Mouse (Mus musculus): ENCODE measurements at regions not wholly inside any gene's neighbourhood (a gene's known extent, or its start where the extent isn't known, plus 50 kb on each side); places are given as distances from the start of the nearest gene placed in this dataset.

DNA sequence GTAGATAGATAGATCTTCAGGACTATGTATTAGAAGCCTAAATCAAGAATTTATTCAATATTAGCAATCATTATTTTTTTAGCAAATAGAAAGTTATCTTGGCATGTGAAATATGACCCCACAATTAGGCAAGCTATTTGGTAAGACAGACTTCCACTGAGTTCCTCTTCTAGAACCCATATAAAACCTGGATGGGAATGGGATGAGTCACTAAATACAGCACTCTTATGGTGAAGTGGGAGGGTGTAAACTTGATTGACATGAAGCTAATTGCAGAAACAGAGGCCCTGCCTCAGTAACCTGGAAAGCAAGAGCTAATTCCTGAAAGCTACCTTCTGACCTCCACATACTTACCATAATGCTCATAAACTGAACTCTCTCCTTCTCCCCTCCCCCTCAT lies 723.2 kb upstream of the Zeb2 start:
- no peak for ATAC-seq

DNA sequence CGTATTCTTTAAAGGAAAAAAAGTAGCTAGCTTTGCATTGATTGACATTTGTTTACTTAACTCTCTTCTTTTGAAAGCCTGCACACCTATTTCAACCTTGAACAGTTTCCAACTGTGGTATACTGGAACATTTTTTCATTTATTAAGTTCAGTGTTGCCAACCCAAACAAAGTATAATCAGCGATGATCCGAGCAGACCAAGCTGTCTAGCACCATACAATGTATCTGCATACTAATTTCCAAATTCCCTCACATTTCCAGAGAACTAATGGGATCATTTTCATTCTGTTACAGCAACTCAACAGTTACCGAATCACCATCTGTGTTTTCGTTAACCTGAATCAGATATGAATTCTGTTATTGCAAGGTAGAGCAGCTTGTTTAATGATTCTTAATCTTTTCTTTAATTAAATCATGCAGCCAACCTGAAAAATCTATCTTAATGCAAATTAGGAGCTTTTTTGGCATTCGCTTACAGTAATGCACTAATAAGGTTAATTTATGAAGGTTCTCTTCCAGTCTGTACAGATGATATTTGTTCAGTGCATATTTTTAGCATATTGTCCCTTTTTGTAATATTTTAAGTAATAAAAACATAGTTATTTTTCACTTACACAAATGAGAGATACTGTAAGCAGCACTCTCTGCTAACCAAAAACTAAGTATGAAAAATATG lies 719.5 kb upstream of the Zeb2 start:
- no peak for ATAC-seq

DNA sequence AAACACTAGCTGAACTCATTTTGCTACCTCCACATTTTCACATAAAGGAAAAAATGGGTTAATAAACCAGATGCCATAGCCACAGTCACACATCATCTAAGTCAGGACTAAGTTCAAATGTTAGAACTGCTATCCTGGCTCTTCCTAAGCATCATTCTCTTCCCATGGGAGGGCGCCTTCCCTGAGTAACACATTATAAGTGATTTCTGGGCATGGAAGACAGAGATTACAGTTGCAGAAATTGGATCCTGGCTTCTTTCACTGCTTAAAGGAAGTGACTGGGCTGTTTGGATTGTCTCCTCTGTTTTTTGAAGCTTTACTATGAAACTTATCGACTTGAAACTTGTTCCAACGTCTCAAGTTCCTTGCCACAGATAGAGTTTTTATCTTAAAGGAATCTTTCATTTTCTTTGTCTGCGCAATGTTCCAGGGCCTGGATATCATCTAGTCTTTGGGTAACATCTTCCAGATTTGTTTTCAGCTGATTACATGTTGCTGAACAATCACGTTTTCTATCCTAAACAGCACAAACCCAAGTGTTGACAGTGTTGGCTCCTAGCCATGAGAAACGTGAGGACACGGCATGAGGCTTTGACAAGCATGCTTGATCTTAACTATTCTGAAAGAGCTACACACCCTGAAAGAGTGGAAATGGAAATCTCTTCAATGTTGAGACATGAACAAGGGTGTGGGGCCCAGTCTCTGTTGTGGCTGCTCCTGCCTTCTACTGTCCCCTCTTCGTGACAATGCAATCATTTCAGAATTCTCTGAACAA lies 700.9 kb upstream of the Zeb2 start:
- ATAC-seq, result no peak

DNA sequence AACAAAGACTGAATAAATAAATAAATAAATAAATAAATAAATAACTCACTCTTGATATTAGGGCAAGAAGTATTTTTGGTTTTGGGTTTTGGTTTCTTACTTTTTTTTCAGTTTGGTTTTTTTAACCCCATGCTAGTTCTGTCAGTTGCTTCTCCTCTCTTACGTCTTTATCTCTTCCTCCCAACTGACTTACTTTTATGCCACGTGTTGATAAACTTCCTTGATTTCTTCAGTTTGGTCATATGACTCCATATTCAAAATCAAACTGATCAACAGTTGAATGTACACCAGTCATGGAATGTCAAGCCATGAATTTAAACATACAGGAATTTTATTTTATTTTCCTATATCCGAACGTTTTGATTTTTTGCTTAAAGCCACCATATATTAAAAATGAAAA lies 697.5 kb upstream of the Zeb2 start:
- ATAC-seq, result no peak

DNA sequence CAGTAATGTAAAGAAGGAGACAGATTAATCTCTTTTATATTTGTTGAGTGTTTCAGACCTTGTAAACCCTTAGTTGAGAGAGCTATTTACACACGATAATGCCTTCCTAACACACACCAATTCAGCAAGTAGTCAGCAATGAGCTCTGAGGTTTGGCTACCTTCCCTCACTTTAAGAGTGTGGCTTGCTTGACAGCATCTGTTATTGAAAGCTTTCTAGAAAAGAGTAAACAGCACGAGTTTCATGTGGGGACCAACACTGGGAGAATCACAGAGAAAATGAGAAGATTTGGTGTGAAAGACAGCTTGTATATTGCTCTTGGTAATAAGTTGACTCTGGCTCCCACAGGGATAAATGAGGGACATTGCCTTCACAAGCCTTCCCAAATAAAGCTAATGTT lies 688.1 kb upstream of the Zeb2 start:
- ATAC-seq, result no peak

DNA sequence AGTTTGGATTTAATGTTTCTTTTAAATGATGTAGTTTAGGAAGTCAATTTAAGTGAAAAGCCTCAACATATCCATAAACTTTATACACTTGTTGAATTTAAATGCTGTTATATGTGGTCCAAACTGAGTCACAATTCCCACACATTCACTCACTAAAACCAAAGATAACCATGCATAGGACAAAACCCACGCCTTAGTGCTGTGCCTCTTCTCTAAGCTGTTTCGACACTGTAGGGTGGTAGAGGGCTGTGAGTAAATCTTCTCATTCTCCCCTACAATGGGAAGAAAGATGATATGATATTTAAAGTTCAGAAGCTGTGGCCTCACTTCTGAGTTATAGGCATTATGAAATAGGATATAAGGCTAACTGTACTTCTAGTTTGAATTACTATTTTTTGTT lies 682.9 kb upstream of the Zeb2 start:
- ATAC-seq, result no peak

DNA sequence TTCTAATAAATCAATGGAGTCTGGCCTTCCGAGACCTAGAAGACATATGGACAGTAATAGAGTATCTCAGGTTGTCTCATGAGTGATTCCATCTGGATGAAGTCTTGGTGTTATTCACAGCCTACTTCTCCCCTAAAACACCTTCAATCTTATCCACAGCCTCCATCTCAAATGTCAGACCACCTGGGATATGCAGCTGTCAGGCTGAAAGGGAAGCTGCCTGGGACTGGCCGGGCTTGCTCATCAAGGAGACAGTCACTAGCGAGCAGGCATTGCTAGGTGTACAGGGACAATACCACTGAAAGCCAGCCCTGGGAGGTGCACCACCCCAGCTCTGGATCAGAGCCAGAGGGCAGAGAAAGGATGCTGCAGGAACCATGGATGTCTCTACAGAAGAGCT lies 676.4 kb upstream of the Zeb2 start:
- ATAC-seq, result no peak

DNA sequence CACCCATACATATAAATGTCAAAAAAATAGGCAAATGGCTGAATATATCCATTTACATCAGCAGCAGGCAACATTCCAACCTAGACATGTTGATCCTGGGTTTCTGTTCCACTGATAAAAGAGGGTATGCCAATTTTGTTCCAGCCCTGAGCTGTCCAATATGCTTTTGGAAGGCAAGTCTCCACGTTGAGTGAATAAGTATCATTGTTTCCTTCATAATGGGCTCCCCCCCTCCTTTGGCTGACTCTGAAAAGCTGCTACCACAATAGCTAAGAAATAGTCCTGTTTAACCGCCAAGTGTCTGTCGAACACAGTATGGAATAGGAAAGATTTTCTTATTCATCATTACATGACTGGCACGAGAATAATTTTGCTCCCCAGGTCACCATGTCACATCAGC lies 672.5 kb upstream of the Zeb2 start:
- no peak for ATAC-seq

DNA sequence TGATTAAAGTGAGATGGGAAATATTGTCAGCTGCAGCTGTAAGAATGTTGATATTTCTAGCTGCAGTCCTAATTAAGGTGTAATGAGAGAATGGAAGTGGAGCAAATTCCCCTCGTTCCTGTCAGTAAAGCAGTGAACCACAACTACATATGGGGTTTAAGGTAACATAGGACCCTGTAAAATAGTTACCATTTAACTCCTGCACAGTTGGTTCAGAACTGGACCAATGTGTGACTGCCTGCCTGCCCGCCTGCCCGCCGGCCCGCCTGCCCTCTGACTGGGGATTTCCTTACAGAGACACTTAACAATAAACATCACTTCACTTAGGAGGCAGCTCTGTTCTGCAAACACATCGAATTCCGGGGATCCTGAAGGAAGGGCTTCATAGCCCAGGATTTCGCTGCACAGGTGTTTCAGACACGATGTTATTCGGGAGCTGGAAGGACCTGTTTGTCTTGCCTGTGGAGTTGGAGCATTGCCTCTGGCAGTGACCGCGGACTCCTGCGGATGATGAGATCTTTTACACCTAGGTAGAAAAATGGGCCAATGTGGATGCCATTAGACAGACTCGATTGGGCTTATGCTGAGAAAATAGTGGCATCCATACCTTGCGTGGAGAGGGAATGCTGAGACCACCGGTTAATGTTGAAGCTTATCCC lies 670.7 kb upstream of the Zeb2 start:
- no peak for ATAC-seq

DNA sequence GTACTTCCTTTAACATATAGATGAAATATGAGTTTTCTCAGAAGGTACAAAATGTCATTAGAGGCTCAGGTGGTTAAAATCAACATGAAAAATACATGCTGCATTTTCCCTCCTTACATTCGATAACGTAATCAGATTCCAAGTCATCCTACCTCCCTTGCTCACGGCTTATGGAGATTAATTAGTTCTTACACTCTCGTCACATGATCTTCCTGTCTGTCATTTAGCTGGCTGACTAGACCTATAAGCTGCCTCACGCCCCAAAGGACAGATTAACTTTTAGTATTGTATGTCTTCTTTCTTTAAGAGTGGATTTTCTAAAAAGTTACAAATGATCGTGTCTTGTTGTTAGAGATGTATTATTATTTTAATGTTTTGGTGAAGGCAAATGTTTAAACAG lies 669.6 kb upstream of the Zeb2 start:
- ATAC-seq, result no peak

DNA sequence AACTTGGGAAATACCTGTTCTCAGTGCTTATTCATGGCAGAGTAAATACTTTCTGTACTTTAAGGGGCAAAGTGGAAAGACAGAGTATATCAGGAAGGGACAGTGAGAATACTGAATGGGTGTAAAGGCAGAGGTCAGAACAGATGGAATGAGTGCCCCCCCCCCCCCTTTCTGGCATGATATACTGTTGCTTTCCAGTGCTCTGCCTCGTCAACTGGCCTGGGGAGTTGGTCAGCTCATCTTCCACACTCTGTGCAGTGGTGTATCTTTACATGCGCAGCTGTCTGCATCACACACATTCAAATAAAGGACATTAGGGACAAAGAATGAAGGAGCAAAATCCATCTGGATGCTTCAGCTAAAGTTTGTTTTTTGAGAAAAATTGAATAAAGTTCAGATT lies 668.5 kb upstream of the Zeb2 start:
- no peak for ATAC-seq

DNA sequence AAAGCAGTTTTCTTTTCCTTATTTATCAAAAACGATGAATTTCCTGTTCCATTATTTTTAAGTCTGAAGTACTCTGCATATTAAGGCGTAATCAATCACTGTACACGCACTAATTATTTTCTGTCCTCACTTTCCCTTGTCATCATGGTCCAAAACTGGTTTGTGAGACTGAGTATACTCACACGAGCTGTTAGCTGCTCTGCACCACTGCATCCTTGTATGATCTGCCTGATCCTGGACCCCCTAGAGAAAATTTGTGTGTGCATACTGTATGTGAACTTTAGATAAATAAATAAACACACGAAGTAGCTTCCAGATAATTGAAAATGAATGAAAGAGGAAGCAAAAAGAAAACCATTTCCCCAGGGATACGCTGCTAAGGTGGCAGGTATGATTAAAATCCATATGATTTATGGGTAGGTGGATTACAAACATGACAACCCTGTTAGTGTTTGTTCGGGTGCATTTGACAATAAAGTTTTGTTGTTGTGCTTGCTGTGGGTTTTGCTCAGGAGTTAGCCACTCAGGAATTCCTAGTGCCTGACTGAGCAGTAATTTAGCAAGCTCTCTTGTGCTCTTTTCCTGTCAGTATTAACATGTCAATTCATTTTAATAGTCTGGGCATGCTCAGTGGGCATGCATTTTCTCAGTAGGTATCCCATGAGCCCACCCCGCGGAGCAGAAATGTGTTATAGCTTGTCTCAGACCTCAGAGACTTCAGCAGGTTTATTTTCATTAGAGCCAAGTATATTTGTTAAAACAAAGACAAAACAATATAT lies 666.6 kb upstream of the Zeb2 start:
- ATAC-seq, result no peak

DNA sequence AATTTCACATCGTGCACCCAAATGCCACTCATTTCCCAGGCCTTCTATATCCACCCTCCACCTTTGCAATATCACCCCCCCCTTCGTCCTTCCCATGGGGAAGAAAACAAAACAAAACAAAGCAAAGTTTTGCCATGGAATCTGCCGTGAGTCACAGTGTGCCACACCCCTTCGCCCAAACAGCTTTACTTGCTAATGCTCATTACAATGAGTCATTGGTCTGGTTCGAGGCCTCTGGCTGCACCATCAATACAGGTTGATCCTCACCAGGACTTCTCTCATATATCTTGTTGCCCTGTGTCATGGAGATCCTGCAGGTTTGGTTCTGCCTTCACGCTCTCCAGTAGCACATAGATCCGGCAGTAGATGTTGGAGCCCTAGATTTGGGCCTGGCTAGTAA lies 660.3 kb upstream of the Zeb2 start:
- ATAC-seq, result no peak

DNA sequence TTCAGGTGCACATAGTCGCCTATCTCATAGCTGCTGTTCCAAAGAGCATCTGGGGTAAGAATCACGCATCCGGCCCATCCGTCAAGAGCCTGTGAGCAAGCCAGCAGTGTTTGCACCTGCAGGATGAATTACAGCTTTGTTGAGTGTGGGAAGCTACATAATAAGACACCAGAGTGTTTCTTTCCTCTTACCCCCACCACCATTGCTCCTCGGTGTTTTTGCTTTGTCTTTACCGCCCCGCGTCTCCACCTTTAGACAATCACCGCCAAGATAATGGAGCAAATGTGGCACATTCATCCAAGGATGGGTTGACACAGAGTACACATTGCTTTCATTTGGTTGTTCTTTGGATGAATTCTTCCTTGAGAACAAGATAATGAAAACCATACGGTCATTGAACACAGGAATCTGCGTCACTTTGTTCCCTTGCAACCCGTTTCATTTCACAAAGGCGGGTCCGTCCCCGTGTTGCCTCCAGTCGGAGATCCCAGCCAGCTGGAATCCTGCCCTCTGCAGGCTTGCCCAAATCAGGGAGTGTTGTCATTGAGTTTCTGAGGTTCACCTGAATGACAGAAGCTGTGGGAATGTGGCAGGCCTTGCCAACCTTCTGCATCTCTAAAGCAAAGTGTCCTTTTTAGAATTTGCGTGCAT lies 659.4 kb upstream of the Zeb2 start:
- ATAC-seq, result no peak

DNA sequence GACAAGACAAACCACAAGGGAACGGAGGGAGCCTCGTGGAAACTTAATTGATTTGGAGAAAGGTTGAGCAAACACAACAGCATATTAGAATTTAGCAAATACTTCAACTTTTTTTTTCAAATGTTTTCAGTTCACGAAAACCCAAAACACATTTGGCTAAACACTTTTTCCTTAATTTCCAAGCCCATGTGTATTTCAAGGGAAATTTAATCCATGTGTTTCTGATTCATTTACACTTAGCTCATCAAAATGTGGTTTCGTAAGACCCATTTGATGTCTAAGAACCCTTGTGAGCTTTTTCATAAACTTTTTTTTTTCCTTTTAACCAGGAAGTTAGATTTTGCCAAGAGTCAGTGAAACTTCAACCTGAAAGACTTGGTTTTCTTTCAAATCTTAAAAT lies 658.5 kb upstream of the Zeb2 start:
- ATAC-seq, result no peak

DNA sequence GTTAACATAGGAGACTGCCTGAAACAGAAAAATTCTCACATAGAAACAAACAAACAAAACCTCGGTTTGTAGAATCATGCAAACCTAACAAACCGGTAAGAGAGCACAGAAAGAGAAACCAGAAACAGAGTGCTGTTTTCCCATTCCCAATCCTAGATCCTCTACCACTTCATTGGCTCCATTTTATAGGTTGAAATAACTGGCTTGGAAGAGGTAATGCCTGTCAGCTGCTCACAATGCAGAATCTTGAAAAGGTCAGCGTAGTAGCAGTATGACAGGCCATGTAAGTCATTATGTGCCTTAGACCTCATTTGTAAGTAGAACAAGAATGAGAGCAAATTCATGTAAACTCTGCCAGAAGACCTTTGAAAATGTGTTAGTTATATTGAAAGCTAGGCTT lies 657.2 kb upstream of the Zeb2 start:
- no peak for ATAC-seq

DNA sequence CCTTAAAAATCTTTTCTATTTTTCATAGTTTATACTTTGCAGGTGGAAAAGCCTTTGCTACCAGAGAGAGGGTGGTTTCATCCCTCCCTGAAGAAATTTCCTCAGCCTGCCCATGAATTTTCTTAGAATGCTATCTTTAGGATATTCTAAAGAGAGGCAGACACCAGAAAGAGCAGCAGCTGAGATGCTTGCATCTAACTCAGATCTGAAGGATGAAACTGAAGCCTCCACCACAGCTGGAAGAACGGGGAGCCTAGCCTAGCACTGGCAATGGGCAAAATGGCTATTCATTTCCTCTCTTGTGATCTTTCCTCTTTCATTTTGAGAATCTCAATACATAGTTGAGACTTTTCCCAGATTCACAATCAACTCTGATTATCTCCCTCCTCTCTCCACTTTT lies 640.0 kb upstream of the Zeb2 start:
- no peak for ATAC-seq

DNA sequence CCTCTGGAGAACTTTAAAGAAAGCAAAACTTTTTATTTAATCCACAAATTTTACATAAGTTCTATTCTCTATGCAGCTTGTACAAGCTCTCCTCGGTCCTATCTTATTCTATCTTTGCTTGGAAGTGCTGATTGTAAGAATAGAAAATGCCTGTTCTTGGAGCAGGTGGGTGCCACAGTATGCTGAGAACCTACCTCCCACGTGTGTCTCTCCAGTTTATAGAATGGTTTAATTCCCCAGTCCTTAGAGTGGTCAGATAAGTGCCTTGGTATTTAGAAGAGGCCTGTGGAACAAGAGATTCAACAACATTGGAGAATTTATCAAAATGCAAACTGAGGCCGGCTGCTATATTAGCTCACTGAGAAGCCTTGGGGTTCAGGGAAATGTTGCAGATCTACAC lies 639.2 kb upstream of the Zeb2 start:
- ATAC-seq, result no peak

DNA sequence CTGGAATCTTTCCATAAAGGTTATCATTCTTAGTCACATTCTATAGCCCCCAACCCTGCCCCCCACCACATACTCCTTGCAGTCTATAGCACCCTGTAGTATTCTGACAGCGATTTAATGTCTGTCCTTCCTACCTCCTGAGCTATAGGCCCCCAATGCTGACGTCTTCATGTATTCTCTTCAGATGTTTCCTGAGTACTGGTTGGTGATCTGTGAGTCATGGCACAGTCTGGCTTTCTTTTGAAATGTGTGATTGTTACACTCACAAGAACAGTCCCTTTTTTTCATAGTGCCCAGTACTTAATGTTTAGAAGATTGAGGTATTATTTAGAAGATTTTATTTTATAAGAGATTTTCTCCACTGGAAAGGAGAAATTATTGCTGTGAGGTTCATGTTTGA lies 634.6 kb upstream of the Zeb2 start:
- no peak for ATAC-seq

DNA sequence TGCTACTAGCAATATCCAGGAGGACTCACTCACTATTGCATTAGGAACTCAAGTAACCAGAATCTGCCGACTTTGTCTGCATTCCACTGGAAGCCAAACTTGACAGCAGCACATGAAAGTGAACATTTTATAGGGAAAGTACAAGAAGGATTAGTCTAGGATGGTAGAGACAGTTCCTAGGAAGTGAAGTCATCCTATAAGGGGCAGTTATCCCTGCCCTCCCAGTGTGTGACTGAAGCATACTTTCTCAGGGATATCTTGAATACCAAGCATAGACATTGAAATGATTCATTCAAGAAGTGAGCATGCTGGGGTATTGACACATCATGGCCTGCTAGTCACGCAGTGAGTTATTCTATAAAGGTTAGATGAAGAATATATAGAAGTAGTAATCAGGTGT lies 632.2 kb upstream of the Zeb2 start:
- no peak for ATAC-seq

DNA sequence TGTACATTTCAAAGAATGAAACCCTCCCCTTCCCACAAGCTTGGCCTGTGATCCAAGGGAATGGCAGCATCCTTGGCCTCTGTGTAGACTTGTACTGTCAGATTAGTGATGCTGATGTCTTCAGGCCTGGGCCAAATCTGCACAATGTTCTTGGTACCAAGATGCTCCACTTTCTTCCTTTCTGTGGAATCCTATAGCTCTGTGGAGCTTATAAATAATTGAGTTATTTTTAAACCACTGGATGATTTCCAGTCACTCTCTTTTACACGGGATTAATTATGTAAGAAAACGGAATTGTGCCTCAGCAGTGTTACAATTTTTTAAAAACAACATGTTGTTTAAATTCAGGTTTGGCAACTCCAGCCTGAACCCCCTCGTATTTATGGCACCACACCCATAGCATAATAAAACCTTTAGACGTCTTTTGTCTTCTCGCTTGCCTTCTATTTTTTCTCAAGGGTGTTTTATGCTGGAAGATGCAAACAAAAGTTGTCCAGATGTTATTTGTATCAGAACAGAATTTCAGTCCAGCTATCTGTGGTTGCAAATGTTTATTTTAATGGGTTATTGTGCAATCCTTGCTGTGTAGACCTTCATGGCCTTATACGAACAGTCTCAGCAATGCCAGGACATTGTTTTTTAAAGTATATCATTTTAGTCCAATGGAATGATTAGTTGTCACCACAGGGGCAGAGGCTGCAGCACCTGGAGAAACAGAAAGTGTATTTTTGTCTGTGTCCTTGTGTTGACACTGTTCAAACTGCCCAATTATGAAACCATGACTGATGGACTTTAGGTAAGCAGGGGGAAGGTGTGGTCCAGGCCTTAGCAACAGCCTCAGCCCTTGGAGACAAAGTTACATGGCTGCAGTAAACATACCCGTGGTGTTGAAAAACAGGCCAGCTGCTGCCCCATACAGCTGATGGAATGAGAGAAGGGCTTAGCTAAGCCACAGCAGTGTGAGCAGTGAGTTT lies 630.4 kb upstream of the Zeb2 start:
- no peak for ATAC-seq

DNA sequence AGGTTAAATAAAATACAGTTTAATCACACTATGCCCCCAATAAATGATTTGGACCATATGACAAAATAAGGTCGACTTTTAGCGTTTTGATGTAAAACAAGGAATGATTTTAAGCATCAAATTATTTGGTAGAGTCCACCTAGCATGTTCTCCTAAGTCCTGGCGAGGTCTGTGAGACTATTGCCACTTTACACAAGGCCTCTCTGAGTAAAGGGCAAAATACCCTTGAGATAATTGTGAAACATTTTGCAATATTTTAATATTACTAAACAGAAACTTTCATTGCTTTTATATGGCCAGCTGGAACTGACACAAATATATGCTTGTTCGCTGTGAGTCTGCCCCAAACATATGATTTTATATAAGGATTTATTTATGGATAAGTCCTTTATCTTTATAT lies 629.4 kb upstream of the Zeb2 start:
- ATAC-seq, result no peak

All from CD4-positive, CD25-positive, alpha-beta regulatory T cell, adult 4 months (primary cell).